Mouse (Mus musculus): ENCODE measurements around the gene Sft2d1.
"Not testable (repeated sequence)": the region's sequence is repeated elsewhere in the genome, so short reads cannot be mapped to it uniquely, and the experiment has no call there.

Sft2d1 gene

GRCm38 (mm10) chr17:8310838-8311614 is at the start of gene Sft2d1:
Gene Sft2d1, plus strand, starts transcription at chr17:8311102.
- in situ Hi-C loops (cut with MboI, MseI) = no loop called here

DNA sequence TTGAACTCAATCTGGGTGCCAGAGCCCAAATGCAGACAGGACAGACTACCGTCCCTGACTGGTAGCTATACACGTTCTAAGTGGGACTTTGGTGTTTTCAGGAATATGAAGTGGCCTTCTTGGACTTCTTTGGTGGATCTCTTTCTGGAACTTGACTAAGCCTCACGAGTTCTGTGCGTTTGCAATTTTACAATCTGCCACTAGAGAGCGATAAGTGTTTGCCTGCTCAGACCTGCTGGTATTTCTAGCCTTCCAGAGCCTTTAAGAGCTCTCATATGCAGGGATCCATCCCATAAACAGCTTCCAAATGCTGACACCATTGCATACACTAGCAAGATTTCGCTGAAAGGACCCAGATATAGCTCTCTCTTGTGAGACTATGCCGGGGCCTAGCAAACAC is 46.3 kb upstream of the Sft2d1 start:
- in situ Hi-C loops (cut with MboI, MseI) = not testable (repeated sequence)

- in situ Hi-C loops (cut with MboI, MseI) = no loop called here
Observed at GRCm38 (mm10) chr17:8272054-8272749, 38.7 kb upstream of the Sft2d1 start.

GRCm38 (mm10) chr17:8272951-8273350 is 38.0 kb upstream of the Sft2d1 start:
- in situ Hi-C loops (cut with MboI, MseI) = no loop called here

- in situ Hi-C loops (cut with MboI, MseI) = no loop called here
Observed at GRCm38 (mm10) chr17:8276071-8276470, 34.8 kb upstream of the Sft2d1 start.

- in situ Hi-C loops (cut with MboI, MseI) = no loop called here
Observed at GRCm38 (mm10) chr17:8276680-8277079, 34.2 kb upstream of the Sft2d1 start.

DNA sequence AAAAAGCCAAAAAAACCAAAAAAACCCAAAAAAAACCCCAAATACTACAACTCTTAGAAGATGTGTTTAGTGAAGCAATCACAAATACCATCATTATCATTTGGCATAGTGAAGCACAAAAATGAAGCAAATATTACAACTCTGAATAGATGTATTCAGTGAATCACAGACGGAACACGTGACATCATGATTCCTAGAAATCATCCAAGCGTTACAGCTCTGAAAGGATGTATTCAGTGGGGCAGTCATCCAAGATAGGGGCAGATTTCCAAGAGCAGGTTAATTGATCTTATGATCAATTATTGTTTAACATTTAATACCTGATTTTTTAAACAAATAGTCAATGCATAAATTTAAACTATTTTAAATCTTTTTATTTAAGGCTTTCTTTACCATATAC is 33.6 kb upstream of the Sft2d1 start:
- in situ Hi-C loops (cut with MboI, MseI) = no loop called here

GRCm38 (mm10) chr17:8278356-8278755 is 32.5 kb upstream of the Sft2d1 start:
- in situ Hi-C loops (cut with MboI, MseI) = no loop called here

DNA sequence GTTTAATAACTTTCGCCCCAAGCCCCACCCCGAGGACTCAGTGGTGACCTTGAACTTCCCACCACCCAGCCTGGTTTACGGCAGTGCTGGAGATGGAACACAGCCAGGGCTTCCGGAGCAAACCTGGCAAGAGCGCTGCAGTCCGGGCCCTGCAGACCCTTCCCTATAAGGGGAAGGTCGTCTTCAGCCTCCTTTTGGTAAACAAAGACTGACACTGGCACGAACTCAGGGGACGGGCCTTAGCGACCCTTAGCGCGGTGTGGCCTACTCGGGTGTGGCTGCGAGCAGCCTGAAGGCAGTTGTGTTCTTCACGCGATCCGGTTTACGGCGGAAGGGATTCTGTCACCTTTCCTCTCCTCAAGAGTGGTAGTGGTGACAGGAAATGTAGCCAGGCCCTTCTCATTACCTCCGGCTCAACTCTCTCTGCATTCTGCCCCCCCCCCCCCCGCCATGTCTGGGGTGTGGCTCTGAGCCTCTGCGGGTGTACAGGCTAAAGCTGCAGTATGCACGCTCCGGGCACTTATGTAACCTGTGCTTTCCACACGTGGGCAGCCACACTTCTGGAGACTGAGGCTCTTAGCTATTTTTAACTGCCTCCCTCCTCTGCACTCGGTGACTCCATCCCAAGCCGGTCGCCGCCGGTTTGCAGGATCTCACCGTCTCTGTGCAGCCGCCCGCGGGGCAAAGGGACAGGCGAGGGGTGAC is 27.9 kb upstream of the Sft2d1 start, which contains the start of gene Mpc1:
TSS of gene Mpc1 (plus strand) at position 84 of the 705 bp plus-strand sequence.
- in situ Hi-C loops (cut with MboI, MseI) = no loop called here

GRCm38 (mm10) chr17:8283526-8284253 is 27.2 kb upstream of the Sft2d1 start:
- in situ Hi-C loops (cut with MboI, MseI) = no loop called here

DNA sequence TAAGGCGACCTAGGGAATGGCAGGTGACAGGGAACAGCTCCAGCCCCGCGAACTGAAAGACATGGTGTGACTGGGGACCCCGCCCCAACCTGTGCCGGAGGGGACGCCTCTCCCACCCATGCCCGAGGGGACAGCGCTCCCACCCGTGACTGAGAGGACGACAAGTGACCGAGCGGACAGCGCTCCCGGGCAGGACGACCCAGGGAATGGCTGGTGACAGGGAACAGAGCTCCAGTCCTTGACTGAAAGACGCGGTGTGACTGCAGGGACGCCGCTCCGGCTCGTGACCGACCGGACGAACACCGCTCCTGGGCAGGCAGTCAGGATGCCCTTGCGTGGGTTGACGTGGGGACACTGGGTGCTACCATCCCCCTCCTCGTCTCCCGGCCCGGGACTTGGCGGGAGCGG is 26.6 kb upstream of the Sft2d1 start:
- in situ Hi-C loops (cut with MboI, MseI) = no loop called here

DNA sequence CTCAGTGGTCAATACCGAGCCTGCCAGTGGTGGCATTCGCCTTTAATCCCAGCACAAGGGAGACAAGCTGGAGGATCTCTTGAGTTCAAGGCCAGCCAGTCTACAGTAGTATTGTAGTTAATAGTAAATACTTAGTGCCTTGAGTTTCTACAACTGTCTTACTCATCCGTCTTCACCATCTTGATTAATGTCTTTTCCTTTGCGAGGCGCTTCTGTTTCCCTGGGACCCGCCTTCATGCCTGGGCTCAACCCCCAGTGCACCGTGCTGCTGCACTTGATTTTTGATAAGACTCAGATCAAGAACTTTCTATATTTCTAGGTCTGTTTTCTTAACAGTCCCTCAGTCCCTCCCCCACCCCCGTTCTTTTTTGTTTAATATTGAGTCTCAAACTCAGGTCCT is 25.8 kb upstream of the Sft2d1 start:
- in situ Hi-C loops (cut with MboI, MseI) = no loop called here

GRCm38 (mm10) chr17:8286987-8287386 is 23.9 kb upstream of the Sft2d1 start:
- in situ Hi-C loops (cut with MboI, MseI) = no loop called here

GRCm38 (mm10) chr17:8289993-8290679 is 20.8 kb upstream of the Sft2d1 start:
- in situ Hi-C loops (cut with MboI, MseI) = no loop called here

DNA sequence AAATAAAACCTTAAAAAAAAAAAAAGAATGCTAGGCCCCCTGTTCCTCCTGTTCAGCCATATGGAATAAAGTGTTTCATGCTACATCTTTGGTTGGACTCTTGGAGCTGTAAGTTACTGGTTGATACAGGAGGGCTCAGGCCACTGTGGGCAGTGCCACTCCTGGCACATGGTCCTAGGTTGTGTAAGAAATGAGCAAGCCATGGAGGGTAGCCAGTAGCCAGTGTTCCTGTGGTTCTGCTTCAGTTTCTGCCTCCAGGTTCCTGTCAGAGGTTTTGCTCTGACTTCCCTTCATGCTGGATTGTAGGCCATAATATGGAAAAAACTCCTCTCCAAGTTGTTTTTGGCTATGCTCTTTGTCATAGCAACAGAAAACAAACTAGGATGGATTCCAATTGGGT is 20.2 kb upstream of the Sft2d1 start:
- in situ Hi-C loops (cut with MboI, MseI) = no loop called here

DNA sequence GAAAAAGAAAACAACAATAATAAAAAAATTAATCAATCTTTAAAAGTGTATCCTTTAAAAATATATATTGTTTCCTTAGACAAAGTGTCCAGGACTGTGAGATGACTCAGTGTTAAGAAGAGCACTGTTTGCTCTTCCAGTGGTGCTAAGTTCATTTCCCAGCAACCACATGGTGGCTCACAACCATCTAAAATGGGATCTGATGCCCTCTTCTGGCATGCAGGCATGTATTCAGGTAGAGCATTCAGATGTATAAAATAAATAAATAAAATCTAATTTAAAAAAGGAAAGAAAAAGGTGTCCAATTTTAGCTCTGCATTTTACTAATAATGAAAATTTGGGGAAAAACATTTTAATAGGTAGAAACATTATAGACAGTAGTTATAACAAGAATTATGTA is 15.1 kb upstream of the Sft2d1 start:
- in situ Hi-C loops (cut with MboI, MseI) = no loop called here

GRCm38 (mm10) chr17:8296313-8296844 is 14.5 kb upstream of the Sft2d1 start:
- in situ Hi-C loops (cut with MboI, MseI) = no loop called here

DNA sequence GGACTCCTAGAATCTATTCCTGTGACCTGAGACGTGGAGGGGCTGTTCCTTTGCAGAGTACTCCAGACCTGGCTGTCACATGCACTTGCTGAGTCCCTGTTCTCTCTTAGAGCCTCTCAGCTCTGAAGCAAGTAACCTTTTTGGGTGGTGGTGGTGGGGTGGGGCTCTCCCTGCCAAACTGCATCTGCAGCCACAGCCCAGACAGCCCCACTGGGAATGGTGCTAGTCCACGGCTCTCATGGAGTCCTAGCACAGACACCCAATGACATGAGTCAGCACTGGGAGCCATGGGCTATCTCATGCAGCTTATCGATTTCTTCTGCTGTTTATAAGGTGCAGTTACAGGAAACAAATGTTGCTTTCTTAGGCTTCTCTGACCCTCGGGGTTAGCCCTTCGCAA is 13.2 kb upstream of the Sft2d1 start:
- in situ Hi-C loops (cut with MboI, MseI) = no loop called here

- in situ Hi-C loops (cut with MboI, MseI) = no loop called here
Observed at GRCm38 (mm10) chr17:8298281-8298680, 12.6 kb upstream of the Sft2d1 start.

DNA sequence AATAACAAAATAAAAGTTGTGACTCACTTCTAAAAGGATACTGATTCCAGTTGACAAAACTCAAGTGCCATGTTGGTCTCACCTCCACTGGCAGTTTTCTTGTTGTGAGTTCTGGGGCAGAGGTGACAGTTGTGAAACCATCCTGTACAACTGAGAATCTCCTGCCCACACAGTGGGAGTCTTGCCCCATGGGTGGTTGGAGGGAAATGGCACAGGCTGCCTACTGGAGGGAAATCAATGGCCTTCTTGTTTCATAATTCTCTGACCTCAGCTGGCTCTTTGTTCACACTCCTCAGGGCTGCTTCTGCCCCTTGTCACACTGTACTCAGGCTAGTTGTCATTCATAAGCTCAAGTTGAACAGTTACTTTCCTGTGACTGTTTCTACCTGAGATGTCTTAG is 11.4 kb upstream of the Sft2d1 start:
- in situ Hi-C loops (cut with MboI, MseI) = no loop called here

GRCm38 (mm10) chr17:8301515-8301914 is 9.4 kb upstream of the Sft2d1 start:
- in situ Hi-C loops (cut with MboI, MseI) = no loop called here
